15 mouse cellular contexts compared by ENCODE assay signal in genomic region chr2:26013674-26014073, GRCm38 (mm10). TPM values are rescaled to one million over a fixed set of nuclear protein-coding genes. Genes with fewer than 3 reads are reported as not detected.
A peak's percentile ranks its signal among the peaks of the same experiment; 100 is the strongest.
DNase-seq lines count a peak whose midpoint lies in the region; ATAC-seq and TF ChIP-seq lines count a peak whose summit lies in the region.
"Had no signal": no experiment of that assay in that cellular context is flagged by ENCODE, and none has a peak within 500 bp of the region (broad histone marks: within the 10 kb centered on the region; RNA-seq: fewer than 3 reads in every experiment).

No protein-coding gene starts in this region.

- no peak for DNase-seq in heart, adult 18-20 months
- DNase-seq in c-Kit-positive CD71-positive TER-119-negative erythroid progenitor cells, embryonic 14.5 days (ENCODE audit: low read depth): peak; percentile 86
- peak; percentile 70 to 82 for DNase-seq in spleen, postnatal 36 days (ENCODE audit: low spot score in 2 of 2)
- no peak for DNase-seq in testis, postnatal 14 days (ENCODE audit: low spot score)
- no peak for DNase-seq in urinary bladder, postnatal 14 days (ENCODE audit: low spot score)
- no peak for DNase-seq in kidney, adult 2 months
- DNase-seq: cerebellum, adult 9-11 months; kidney, adult 18-20 months; lung, adult 18-20 months; thymus, postnatal 25 days had no signal

- peaks cover 35% of the 10 kb centered on the region for H3K4me1 ChIP-seq in heart, embryonic 13.5 days
- peaks cover 92% of the 10 kb centered on the region for H3K4me1 ChIP-seq in liver, embryonic 12.5 days
- H3K4me1 ChIP-seq in kidney, adult 2 months (ENCODE audit: control insufficient read depth, insufficient read depth, low read length): no peaks in the 10 kb centered on the region
- H3K4me1 ChIP-seq: embryonic facial prominence, embryonic 15.5 days had no signal

- peak; percentile 62; the same call in 1 of the 2 replicates for ATAC-seq in heart, embryonic 13.5 days (ENCODE audit: extremely low read depth, insufficient number of reproducible peaks, low FRiP score, low TSS enrichment)
- ATAC-seq in liver, embryonic 12.5 days: peak; percentile 97
- ATAC-seq: activated CD4-positive, CD25-positive, alpha-beta regulatory T cell, adult 4 months had no signal

- H3K4me3 ChIP-seq in heart, embryonic 13.5 days: no peak overlapping the region
- peak overlapping the region; percentile 62 for H3K4me3 ChIP-seq in liver, embryonic 12.5 days
- H3K4me3 ChIP-seq in kidney, adult 2 months (ENCODE audit: insufficient read depth, low read depth, low read length): no peak overlapping the region
- H3K4me3 ChIP-seq: embryonic facial prominence, embryonic 15.5 days had no signal

- WGBS in heart, embryonic 13.5 days: 72% methylated on average over 3 of the region's 3 CpGs
- WGBS in liver, embryonic 12.5 days (ENCODE audit: insufficient replicate concordance): 27% methylated on average over 3 of the region's 3 CpGs
- WGBS in kidney, adult 2 months: 90% methylated on average over 3 of the region's 3 CpGs

- H3K4me2 ChIP-seq in heart, embryonic 13.5 days: peak overlapping the region; percentile 31; the same call in 1 of the 2 replicates
- peak overlapping the region; percentile 80 for H3K4me2 ChIP-seq in liver, embryonic 12.5 days
- H3K4me2 ChIP-seq: embryonic facial prominence, embryonic 15.5 days; midbrain, embryonic 11.5 days had no signal

- peaks cover 75% of the 10 kb centered on the region for H3K36me3 ChIP-seq in heart, embryonic 13.5 days
- H3K36me3 ChIP-seq in liver, embryonic 12.5 days: peaks cover 100% of the 10 kb centered on the region
- H3K36me3 ChIP-seq in kidney, adult 2 months (ENCODE audit: control insufficient read depth, insufficient read depth, low read length): peaks cover 5% of the 10 kb centered on the region

- no peaks in the 10 kb centered on the region for H3K9me3 ChIP-seq in heart, embryonic 13.5 days
- H3K9me3 ChIP-seq in liver, embryonic 12.5 days (replicated peaks): no peaks in the 10 kb centered on the region
- H3K9me3 ChIP-seq: embryonic facial prominence, embryonic 15.5 days had no signal

- H3K27me3 ChIP-seq in heart, embryonic 13.5 days (replicated peaks): no peaks in the 10 kb centered on the region
- no peaks in the 10 kb centered on the region for H3K27me3 ChIP-seq in liver, embryonic 12.5 days (replicated peaks)
- H3K27me3 ChIP-seq in kidney, adult 2 months (replicated peaks; ENCODE audit: control insufficient read depth, insufficient read depth, low read length): no peaks in the 10 kb centered on the region
- H3K27me3 ChIP-seq: embryonic facial prominence, embryonic 15.5 days had no signal

- TF ChIP-seq POLR2A in kidney, adult 2 months (IDR thresholded peaks at IDR 0.05; ENCODE audit: low read depth, low read length): no peak

- H3K9ac ChIP-seq in heart, embryonic 13.5 days: no peak overlapping the region
- peak overlapping the region; percentile 97 for H3K9ac ChIP-seq in liver, embryonic 12.5 days
- H3K9ac ChIP-seq: embryonic facial prominence, embryonic 15.5 days had no signal

- H3K27ac ChIP-seq in heart, embryonic 13.5 days (replicated peaks): no peak overlapping the region; the same call in 1 of the 2 replicates
- H3K27ac ChIP-seq in liver, embryonic 12.5 days: peak overlapping the region; percentile 99
- H3K27ac ChIP-seq in kidney, adult 2 months (ENCODE audit: insufficient read depth, low read depth, low read length): no peak overlapping the region
- H3K27ac ChIP-seq: embryonic facial prominence, embryonic 15.5 days had no signal

- TF ChIP-seq CTCF in kidney, adult 2 months (conservative IDR thresholded peaks at IDR 0.05; ENCODE audit: insufficient read depth, insufficient read length, low read depth, low read length): no peak

RNA-seq across cellular contexts. Expression of gene Ubac1, which starts 7.9 kb away (rescaled TPM):
- polyA plus RNA-seq in heart, embryonic 13.5 days (2015; fragmentation: Nextera tagmentation; extraction: Ambion mirVana): 97.0 and 111 TPM in 2 replicates
- 10 to 100 TPM; 80.3 to 90.3 TPM for total RNA-seq in heart, adult 18-20 months (2021)
- polyA plus RNA-seq in liver, embryonic 12.5 days (2016; fragmentation: Nextera tagmentation; extraction: Ambion mirVana): 487 and 506 TPM in 2 replicates
- polyA plus RNA-seq in kidney, adult 2 months (2012; rRNA removed): 63.4 and 65.8 TPM in 2 replicates

RNA-seq across cellular contexts. Expression of gene Camsap1, which starts 30.6 kb away (rescaled TPM):
- 6.6 and 11.6 TPM in 2 replicates for polyA plus RNA-seq in heart, embryonic 13.5 days (2015; fragmentation: Nextera tagmentation; extraction: Ambion mirVana)
- 10 to 100 TPM; 32.6 to 32.8 TPM for total RNA-seq in heart, adult 18-20 months (2021)
- 13.0 and 13.5 TPM in 2 replicates for polyA plus RNA-seq in liver, embryonic 12.5 days (2016; fragmentation: Nextera tagmentation; extraction: Ambion mirVana)
- 6.3 and 7.1 TPM in 2 replicates for polyA plus RNA-seq in kidney, adult 2 months (2012; rRNA removed)

Comparison
In these comparisons a context has a peak if more than half of its experiments do, and no peak if none do; other contexts are left out.
1. DNase-seq: peak in c-Kit-positive CD71-positive TER-119-negative erythroid progenitor cells, embryonic 14.5 days (single experiment) and spleen, postnatal 36 days (2 of 2); none in heart, adult 18-20 months (0 of 2), testis, postnatal 14 days (single experiment), urinary bladder, postnatal 14 days (single experiment) and kidney, adult 2 months (single experiment).